Mouse (Mus musculus): ENCODE data around the gene Pdcd7. TPM values are rescaled to one million over a fixed set of nuclear protein-coding genes. Genes with fewer than 3 reads are reported as not detected.
A peak's percentile ranks its signal among the peaks of the same experiment; 100 is the strongest.

Pdcd7 gene
- total RNA-seq, 4 experiments from 2014 or later = 12.1 to 19.7 (median 15.0) TPM

DNA sequence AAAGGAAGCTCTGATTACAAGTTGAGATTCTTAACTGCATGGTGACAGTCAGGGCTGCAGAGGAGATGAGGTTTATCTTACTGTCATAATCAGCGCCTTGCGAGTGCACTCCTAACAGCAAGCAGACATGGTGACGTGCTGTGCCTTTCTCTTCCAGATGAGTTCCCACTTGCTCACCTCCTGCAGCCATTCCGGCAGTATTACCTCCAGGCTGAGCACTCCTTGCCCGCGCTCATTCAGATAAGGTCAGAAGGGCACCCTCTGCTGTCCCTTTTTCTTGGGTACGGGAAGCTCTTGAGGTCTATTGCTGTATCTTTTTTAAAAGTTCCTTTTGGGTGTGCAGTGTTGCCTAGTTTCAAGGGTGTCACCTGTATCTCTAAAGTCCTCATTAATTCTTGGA, 10.7 kb downstream of the Pdcd7 start:
- no peak for DNase-seq (ENCODE audit: low spot score in 2 of 2)

DNA sequence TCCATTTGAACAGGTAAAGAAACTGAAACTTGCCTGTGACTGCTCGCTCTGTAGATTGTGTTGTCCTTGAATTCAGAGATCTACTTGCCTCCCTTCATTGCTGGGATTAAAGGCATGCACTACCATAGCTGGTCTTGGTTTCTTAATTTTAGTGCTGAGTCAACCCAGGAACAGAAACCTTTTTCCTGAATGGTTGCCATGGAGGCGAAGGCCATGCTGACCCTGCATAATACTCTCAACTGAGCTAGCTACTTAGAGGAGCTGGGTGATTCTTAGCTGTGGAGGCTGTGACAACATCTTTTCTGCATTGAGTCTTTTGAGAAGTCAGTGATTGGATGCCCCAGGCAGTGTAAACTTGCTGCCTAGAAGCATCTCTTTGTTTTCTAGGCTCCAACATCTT, 11.1 kb downstream of the Pdcd7 start:
- DNase-seq (ENCODE audit: low spot score in 2 of 2) = no peak

DNA sequence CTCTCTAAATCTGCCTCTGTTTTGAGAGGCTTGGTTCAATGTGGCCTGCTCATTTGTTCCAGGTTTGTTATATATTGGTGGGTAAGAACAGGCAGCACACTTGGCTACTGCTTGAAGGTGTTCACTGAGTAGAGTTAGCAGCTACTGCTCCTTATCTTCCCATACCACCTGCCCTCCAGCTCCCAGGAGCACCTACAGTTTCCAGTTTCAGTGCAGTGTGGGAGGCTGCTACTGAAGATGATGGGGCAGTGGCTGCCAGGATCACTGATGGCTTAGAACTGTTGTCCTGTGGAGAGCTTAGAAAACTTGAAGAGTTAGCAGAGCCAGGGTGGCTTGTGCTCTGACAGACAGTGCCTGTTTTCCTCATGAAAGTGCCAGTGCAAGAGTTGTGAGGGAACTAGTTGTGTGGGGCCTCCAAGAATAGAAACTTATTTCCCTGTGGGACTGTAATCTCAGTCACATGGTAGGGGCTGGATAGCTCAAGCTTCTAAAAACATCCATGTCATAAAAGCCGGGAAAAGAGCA, 13.1 kb downstream of the Pdcd7 start:
- DNase-seq (ENCODE audit: low spot score in 2 of 2) = no peak

GRCm38 (mm10) chr9:65360641-65361448, 14.9 kb downstream of the Pdcd7 start, which contains the start of gene Ubap1l:
Gene Ubap1l (plus strand): TSS chr9:65361041.
- no peak for DNase-seq (ENCODE audit: low spot score in 2 of 2)

- DNase-seq (ENCODE audit: low spot score in 2 of 2) = no peak
Observed at GRCm38 (mm10) chr9:65363684-65364083, 17.8 kb downstream of the Pdcd7 start.

DNA sequence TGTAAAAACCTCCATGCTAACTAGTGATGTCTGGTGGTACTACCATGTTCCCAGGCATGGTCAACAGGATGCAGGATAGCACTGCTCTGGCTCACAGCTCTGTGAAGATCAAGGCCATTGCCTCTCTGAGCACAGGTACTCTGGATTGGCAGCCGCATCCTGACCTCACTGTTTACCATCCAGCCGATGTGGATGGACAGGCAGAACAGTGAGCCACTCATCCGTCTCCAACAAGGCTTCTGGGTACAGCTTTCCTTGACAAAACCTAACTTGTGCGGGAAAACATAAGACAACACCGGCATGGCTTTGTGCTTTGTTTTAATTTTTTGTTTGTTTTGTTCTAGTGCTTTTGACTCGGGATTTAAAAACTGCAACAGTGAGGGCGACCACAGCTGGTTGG, 19.8 kb downstream of the Pdcd7 start:
- DNase-seq (ENCODE audit: low spot score in 2 of 2) = no peak

- no peak for DNase-seq (ENCODE audit: low spot score in 2 of 2)
Observed at GRCm38 (mm10) chr9:65371756-65372155, 25.9 kb downstream of the Pdcd7 start.

DNA sequence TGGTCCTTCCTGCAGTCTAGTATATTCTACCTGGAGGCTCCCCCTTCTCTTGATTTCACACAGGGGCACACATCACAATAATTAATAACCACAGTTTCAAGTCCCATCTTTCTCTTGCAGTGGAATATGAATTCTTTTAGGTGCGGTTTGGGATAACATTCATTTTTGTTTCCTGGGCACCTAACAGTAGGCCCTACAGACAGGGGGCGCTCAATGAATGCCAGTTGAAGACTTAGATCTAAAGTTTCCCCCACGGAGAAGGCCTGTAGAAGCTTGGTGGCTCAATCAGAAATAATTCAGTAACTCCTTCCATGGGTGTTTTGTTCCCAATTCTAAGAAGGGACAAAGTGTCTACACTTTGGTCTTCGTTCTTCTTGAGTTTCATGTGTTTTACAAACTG, 26.5 kb downstream of the Pdcd7 start:
- DNase-seq (ENCODE audit: low spot score in 2 of 2) = no peak

GRCm38 (mm10) chr9:65374468-65375162, 28.7 kb downstream of the Pdcd7 start:
- DNase-seq (ENCODE audit: low spot score in 2 of 2) = peak; percentile 57 to 80

GRCm38 (mm10) chr9:65375163-65375934, 29.4 kb downstream of the Pdcd7 start:
- no peak for DNase-seq (ENCODE audit: low spot score in 2 of 2)

DNA sequence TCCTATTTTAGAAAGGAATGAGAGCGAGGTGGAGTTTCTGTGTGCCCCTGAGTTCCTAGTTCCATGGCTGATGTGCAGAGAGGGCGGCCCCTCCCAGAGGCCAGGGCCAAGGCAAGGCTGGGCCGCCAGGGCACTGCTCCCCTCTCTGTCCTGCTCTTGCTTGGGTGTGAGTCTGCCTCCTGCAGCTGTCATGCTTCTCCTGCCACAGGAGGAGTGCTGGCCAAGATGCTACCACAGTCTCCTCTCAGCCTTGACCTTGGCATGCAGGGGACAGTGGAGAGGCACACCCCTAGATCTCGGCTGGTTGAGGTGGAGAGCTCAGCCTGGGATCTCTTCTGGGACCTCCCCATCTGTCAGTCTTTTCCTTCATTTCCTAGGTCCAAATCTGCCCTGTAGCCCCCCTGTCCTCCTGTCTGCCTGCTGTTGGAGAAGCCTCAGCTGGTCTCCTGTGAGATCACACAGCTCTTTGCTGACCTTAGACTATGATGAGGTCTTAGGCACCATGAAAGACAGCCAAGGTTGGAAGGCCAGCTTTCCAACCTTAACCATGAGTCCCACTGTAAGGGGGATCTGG, 35.2 kb downstream of the Pdcd7 start:
- no peak for DNase-seq (ENCODE audit: low spot score in 2 of 2)

- no peak for DNase-seq (ENCODE audit: low spot score in 2 of 2)
Observed at GRCm38 (mm10) chr9:65382031-65382750, 36.3 kb downstream of the Pdcd7 start.

DNA sequence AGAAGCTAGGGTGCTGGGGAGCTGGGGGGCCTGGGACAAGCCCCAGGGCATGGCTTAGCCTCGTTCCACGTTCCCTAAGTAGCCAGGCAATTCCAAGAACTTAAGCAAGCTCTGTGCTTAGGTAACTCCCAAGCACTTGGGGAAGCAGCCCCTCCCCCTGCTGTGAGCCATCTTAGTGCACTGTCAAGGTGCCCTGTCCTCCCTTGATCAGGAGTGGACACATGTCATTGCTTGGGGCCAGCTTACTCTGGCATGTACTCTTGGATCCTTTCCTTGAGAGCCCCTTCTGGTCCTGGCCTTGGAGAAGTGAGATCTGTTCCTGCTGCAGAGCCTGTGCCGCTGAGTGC, 36.8 kb downstream of the Pdcd7 start:
- DNase-seq (ENCODE audit: low spot score in 2 of 2) = peak in 1 of 2 experiments; percentile 36

- DNase-seq (ENCODE audit: low spot score in 2 of 2) = peak in 1 of 2 experiments; percentile 71
Observed at GRCm38 (mm10) chr9:65384276-65384675, 38.4 kb downstream of the Pdcd7 start.

DNA sequence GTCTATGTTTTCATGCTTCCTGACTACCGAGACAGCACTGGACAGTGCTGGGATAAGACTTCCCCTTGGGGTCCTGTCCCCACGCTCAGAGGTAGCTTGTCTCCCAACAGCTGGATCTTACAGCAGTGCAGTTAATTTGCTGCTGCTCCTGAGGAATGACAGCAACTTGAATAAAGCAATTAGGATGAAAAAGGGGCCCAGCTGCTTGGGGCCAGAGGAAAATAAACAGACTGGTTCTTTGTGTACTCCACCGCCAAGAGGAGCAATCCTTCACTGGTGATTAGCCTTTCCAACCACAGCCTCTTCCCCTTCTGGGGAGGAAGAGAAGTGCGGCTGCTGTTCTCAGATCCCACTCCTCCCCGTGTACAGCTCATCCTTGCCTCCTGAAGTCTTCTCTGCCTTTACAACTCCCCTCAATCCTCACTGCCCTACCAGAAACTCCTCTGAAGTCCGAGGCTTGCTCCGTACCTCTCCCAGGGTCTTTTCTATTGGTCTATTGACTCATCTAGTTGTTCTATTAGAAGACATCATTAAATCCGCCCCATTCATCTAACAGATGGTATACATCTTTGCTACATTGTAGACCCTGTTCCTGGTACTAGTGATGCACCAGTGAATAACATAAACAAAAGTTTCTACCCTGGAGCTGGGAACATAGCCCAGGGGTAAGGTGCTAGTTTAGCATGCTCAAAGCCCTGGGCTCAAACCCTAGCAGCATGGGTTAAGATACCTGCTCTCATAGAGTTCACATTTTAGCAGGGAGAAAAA, 40.7 kb downstream of the Pdcd7 start:
- no peak for DNase-seq (ENCODE audit: low spot score in 2 of 2)

GRCm38 (mm10) chr9:65390752-65391612, 45.1 kb downstream of the Pdcd7 start:
- no peak for DNase-seq (ENCODE audit: low spot score in 2 of 2)

GRCm38 (mm10) chr9:65391613-65391964, 45.7 kb downstream of the Pdcd7 start, which contains the start of gene Kbtbd13:
Gene Kbtbd13 (minus strand): TSS chr9:65391652.
- peak; percentile 56 to 80 for DNase-seq (ENCODE audit: low spot score in 2 of 2)

DNA sequence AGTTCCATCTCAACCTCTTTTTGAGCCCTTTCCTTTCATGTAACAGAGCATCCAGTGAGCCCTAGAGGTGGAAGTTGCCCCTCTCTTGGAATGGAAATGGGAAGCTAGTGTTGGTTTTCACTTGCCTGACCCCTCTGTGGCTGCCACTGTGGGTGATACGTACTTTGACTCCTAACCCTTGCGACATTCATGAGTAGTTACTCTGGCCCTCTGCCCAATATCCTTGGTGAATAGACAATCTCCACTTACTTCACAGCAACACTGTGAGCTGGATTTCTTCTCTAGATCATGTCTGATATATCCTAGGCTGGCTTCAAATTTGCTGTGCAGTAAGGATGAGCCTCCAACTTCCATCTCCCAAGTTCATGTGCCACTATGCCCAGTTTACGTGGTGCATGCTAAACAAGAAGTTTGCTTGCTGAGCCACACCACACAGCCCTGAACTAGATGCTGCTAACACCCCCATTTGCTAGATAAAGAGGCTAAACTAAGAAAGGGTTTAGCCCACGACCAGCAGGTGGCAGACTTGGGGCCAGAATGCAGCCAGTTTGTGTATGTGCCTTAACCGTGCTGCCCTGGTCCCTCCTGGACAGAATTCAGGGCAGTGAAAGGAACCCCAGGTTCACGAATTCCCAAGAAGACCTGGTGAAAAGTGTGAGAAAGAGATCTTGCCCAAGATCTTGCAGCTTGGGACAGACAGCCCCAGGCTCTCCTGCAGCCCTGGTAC, 46.9 kb downstream of the Pdcd7 start:
- DNase-seq (ENCODE audit: low spot score in 2 of 2) = peak; percentile 50 to 61
